Mouse (Mus musculus) heart, adult 18-20 months (tissue): ENCODE measurements around the gene Ier3. TPM values are rescaled to one million over a fixed set of nuclear protein-coding genes. Genes with fewer than 3 reads are reported as not detected.

Experiments
- DNase-seq, 2 experiments: peaks; one replicate each; pipeline ENCODE4 v3.0.0; 2021 to 2022; ENCODE audit warnings: mixed read lengths in 1 of 2
- microRNA-seq, 2 experiments: library from miRNA; unstranded; fragments of <30 nt; microRNA quantifications; one replicate each; pipeline ENCODE4 v1.2.0; 2022
- total RNA-seq, 2 experiments: library from RNA; stranded (reverse); gene quantifications; 2 replicates each; pipeline ENCODE4 v1.2.3; 2021

Ier3 gene
- total RNA-seq, 2 experiments from 2014 or later, result 20.2 to 25.6 TPM

GRCm38 (mm10) chr17:35866911-35867890 is 45.7 kb downstream of the Ier3 start:
- peak; percentile 76 to 79 for DNase-seq

- peak; percentile 55 to 68 for DNase-seq
Measured at GRCm38 (mm10) chr17:35868165-35868820, 46.8 kb downstream of the Ier3 start.

GRCm38 (mm10) chr17:35868961-35869345 is 47.5 kb downstream of the Ier3 start:
- DNase-seq, result no peak

GRCm38 (mm10) chr17:35869346-35870067 is 48.0 kb downstream of the Ier3 start:
- peak; percentile 78 to 80 for DNase-seq

- peak; percentile 79 to 92 for DNase-seq
Measured at GRCm38 (mm10) chr17:35870151-35870883, 48.8 kb downstream of the Ier3 start.

- DNase-seq, result peak in 1 of 2 experiments; percentile 54
Measured at GRCm38 (mm10) chr17:35870884-35871696, 49.6 kb downstream of the Ier3 start.

Small RNA genes within 50 kb of the gene (microRNA-seq; reads per million reads assigned to microRNA genes)
- gene Gm28033, result 0 to 0.76 reads per million in 2 experiments

Other genes with a start within 250 kb of the Ier3 start
- not detected for gene Sfta2, start 220.1 kb upstream of the Ier3 start, total RNA-seq
- not detected for gene Gm9573, start 195.0 kb upstream of the Ier3 start, total RNA-seq
- gene Mucl3, start 178.0 kb upstream of the Ier3 start, total RNA-seq, result not detected
- 10 to 100 TPM; 27.6 to 28.9 TPM for gene Vars2, start 154.1 kb upstream of the Ier3 start, total RNA-seq
- gene Gtf2h4, start 147.9 kb upstream of the Ier3 start, total RNA-seq, result 10 to 100 TPM; 21.3 to 23.5 TPM
- 10 to 100 TPM; 21.7 to 24.0 TPM for gene Ddr1, start 117.1 kb upstream of the Ier3 start, total RNA-seq
- 100 to 1,000 TPM; 146 to 154 TPM for gene Flot1, start 1.5 kb downstream of the Ier3 start, total RNA-seq
- gene Tubb5, start 16.6 kb downstream of the Ier3 start, total RNA-seq, result 10 to 100 TPM; 89.4 to 92.2 TPM
- 10 to 100 TPM; 13.3 to 17.8 TPM for gene Mdc1, start 19.8 kb downstream of the Ier3 start, total RNA-seq
- 1 to 10 TPM; 1.8 to 2.5 TPM for gene Nrm, start 39.6 kb downstream of the Ier3 start, total RNA-seq
- 10 to 100 TPM; 15.5 to 15.7 TPM for gene Ppp1r18, start 43.9 kb downstream of the Ier3 start, total RNA-seq
- 10 to 100 TPM; 18.3 to 20.4 TPM for gene Dhx16, start 58.1 kb downstream of the Ier3 start, total RNA-seq
- 100 to 1,000 TPM; 101 to 105 TPM for gene 2310061I04Rik, start 75.7 kb downstream of the Ier3 start, total RNA-seq
- 1 to 10 TPM; 5.9 to 6.5 TPM for gene Atat1, start 88.4 kb downstream of the Ier3 start, total RNA-seq
- gene Mrps18b, start 94.7 kb downstream of the Ier3 start, total RNA-seq, result 10 to 100 TPM; 52.1 to 64.7 TPM
- 10 to 100 TPM; 22.4 to 28.8 TPM for gene Ppp1r10, start 94.8 kb downstream of the Ier3 start, total RNA-seq
- 10 to 100 TPM; 67.3 to 68.4 TPM for gene Abcf1, start 148.1 kb downstream of the Ier3 start, total RNA-seq
- 10 to 100 TPM; 32.0 to 34.7 TPM for gene Gnl1, start 158.2 kb downstream of the Ier3 start, total RNA-seq
- 1 to 10 TPM; 3.3 to 3.4 TPM for gene Prr3, start 158.6 kb downstream of the Ier3 start, total RNA-seq
- gene H2-T24, start 198.9 kb downstream of the Ier3 start, total RNA-seq, result 1 to 10 TPM; 6.5 to 6.7 TPM
- gene H2-T23, start 211.2 kb downstream of the Ier3 start, total RNA-seq, result 10 to 100 TPM; 31.7 to 56.7 TPM
- 10 to 100 TPM; 15.0 to 23.6 TPM for gene H2-T22, start 221.1 kb downstream of the Ier3 start, total RNA-seq
- gene Gm6034, start 221.3 kb downstream of the Ier3 start, total RNA-seq, result not detected
- gene Gm11127, start 236.7 kb downstream of the Ier3 start, total RNA-seq, result 10 to 100 TPM in 1 of 2 experiments, 1 to 10 TPM in 1; 5.4 to 10.0 TPM